Mouse (Mus musculus) bone marrow macrophage, adult 2 months (primary cell): ENCODE results near the gene Mtmr3. TPM values are rescaled to one million over a fixed set of nuclear protein-coding genes. Genes with fewer than 3 reads are reported as not detected.

Source experiments
- H3K27ac ChIP-seq: 2 replicates; pipeline ENCODE4 v1.5.1; 2012; ENCODE audit warnings: low read depth, low read length; ENCODE audit not compliant: insufficient read depth
- H3K4me1 ChIP-seq: 2 replicates; pipeline ENCODE4 v1.6.1; 2012; ENCODE audit warnings: low read length; ENCODE audit not compliant: control insufficient read depth, insufficient read depth
- H3K4me3 ChIP-seq: 2 replicates; pipeline ENCODE4 v1.5.1; 2012; ENCODE audit warnings: mild to moderate bottlenecking, low read length, moderate library complexity; ENCODE audit not compliant: insufficient read depth
- CTCF ChIP-seq: IDR thresholded peaks from 2 replicates; pipeline ENCODE4 v1.5.1; 2012; ENCODE audit warnings: low read depth, mild to moderate bottlenecking, low read length, moderate library complexity
- POLR2A ChIP-seq: IDR thresholded peaks from 2 replicates; pipeline ENCODE4 v1.6.1; 2012; ENCODE audit warnings: mild to moderate bottlenecking, low read depth, low read length, borderline replicate concordance
- polyA plus RNA-seq: library from polyadenylated mRNA; stranded (reverse); fragments of >200 nt; gene quantifications from 2 replicates; pipeline ENCODE4 v1.2.4, GENCODE M21; 2012; ENCODE audit not compliant: missing spikeins, insufficient read depth, insufficient read length

Gene Mtmr3
- polyA plus RNA-seq, 1 experiment: 43.5 TPM

DNA sequence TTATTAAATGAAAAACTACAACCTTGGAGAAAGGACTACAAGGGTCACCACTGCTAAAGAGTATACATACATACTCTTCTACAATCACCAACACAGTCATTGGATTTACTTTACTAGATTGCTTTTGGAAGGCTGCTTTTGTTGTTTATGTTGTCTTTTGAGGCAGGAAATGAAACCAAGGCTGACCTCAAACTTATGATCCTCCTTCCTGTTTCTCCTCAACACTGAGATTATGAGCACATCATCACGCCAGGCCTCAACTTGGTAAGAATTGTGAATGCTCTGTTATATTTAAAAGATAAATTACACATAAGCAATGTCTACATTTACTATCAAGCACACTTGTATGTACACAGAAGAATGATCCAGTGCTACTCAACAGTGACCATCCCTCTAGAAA, 58.0 kb downstream of the Mtmr3 start:
- H3K27ac ChIP-seq: peak overlapping the region; percentile 98
- 0 out of 2 replicates have a peak overlapping the region, but pooled peaks have one; percentile 23 for H3K4me3 ChIP-seq
- TF ChIP-seq POLR2A (no peak), CTCF (no peak)
- H3K4me1 ChIP-seq: peaks cover 58% of the 10 kb centered on the region

DNA sequence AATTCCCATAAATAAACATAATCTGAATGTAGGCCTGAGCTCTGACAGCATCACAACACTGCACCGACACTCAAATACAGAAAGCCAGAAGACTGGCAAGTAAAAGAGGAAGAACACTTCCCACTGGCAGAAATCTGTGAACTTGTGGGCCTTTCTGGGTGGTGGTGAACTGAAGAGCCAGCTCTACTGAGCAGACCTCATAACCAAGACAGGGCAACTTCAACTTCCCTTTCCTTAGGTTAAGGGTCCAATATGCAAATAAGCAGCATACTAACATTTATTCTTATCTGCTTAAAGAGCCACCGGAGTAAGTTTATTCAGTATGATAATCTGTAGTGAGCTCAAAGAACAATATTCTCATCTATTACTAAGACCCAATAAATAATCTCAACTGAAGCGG, 67.5 kb downstream of the Mtmr3 start:
- Histone ChIP-seq H3K4me1 (peaks cover 21% of the 10 kb centered on the region), H3K4me3 (no peak overlapping the region), H3K27ac (no peak overlapping the region)
- no peak for TF ChIP-seq POLR2A
- TF ChIP-seq CTCF: no peak

DNA sequence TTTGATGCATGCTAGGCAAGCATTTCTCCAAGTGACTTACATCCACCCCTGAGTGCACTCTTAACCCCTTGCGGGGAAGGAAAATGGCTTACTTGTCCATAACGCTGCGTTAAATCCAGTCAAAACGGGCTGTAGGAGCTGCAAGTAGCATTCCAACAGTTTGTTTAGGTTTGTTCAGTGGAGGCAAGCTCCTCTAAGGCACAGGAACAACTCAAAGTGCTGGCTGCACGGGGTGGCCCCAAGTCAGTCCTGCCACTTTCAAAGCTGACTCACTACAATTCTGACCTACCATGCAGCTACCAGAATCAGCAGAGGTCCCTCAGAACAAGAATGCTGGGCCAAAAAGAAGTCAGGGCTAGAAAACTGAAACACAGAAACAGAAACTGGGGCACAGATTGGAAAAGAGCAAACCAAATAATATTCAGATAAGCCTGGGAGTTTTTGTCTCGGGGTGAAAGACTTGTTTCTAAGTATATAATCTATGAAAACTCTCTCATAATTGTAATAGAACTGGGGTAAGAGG, 72.5 kb downstream of the Mtmr3 start:
- Histone ChIP-seq H3K4me1 (peaks cover 13% of the 10 kb centered on the region), H3K4me3 (no peak overlapping the region), H3K27ac (no peak overlapping the region)
- TF ChIP-seq POLR2A: no peak
- TF ChIP-seq CTCF: no peak

DNA sequence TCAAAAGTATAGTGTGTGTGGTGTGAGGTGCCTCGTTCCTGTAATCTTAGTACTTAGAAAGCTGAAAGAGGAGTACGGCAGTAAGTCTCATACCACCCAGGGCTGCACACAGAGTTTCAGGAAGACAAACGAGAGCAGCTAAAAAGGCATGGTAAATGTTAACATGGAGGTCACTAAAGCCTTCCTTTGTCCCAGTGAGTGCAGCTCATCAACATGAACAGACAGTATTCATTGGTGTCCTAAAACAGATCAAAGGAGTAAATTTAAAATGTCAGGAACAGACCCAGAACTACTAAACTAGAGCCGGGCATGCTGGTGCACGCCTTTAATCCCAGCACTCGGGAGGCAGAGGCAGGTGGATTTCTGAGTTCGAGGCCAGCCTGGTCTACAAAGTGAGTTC, 75.7 kb downstream of the Mtmr3 start:
- Histone ChIP-seq H3K4me3 (no peak overlapping the region), H3K27ac (no peak overlapping the region), H3K4me1 (peaks cover 5% of the 10 kb centered on the region)
- TF ChIP-seq POLR2A: no peak
- no peak for TF ChIP-seq CTCF

DNA sequence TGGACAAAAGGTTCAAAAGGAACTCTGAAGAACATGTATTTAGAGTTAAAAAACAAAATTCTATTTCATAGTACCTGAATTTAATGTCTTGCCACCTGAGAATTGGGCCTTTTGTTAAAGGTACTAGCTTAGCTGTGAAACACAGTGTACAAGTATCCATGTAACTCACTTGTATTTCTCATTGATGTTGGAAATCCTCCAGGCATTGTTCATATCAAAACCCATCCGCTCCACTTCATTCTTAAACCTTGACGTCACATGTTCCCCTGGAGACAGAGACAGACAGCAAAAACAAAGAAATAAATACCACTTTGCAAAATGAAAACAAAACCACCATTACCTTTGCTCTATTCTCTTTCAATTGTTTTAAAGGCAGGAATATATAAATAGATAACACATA, 87.2 kb downstream of the Mtmr3 start:
- Histone ChIP-seq H3K4me3 (no peak overlapping the region), H3K27ac (no peak overlapping the region), H3K4me1 (peaks cover 1% of the 10 kb centered on the region)
- TF ChIP-seq POLR2A (no peak), CTCF (no peak)

DNA sequence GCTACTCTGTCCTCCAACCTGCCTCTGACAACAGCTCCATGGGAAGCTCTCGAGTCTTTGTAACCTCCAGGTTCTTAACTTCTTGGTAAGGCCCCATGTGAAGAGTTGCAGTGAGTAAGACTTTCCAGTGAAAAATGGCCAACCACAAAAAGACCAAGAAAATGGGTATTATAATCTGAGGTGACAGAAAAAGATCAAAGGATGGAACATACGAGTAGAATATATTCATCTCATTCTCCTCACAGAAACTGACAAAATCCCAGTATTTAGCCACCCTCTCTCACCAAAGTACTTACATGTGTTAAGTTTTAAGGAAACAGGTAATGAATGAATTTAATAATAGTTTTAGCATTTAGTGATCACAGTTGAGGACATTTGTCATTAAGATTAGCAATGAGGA, 88.2 kb downstream of the Mtmr3 start:
- no peak overlapping the region for H3K4me3 ChIP-seq
- no peak for TF ChIP-seq CTCF
- TF ChIP-seq POLR2A: no peak
- peaks cover 8% of the 10 kb centered on the region for H3K4me1 ChIP-seq
- H3K27ac ChIP-seq: no peak overlapping the region

DNA sequence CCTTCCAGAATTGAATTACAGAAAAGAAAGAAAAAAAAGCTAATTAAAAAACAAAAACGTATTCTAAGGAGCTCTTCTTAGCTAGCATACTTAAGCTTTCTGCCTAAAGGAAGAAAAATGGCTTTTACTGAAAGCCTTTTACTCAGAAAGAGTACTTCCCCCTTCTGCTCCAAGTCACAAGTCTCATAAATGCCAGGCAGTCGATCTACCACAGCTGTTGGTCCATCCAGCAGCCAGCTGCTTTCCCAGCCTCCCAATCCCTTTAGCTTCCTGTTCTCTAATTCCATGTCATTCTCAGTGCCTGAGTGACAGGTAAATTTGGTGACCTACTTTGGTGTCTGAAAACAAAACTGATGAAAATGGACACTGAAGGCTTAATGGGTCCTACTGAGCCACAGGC, 92.5 kb downstream of the Mtmr3 start:
- no peak overlapping the region for H3K27ac ChIP-seq
- TF ChIP-seq POLR2A: no peak
- TF ChIP-seq CTCF: no peak

DNA sequence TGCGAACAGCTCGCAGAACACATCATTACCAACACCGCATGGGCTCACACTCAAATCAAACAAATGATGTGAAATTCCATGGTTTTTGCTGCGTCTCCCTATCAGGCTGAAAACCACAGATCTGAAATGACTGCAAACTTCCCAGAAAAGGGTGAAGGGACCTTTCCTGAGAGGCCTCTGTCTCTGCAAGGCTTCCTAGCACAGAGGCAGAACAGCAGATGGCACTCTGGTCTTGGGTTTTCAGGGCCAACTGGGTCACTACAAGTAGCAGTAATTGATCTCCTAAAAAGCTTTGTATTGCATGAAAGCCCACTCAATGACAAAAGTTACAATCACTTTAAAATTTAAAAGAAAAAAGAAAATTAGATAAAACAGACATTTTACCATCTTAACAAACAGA, 93.8 kb downstream of the Mtmr3 start:
- no peak overlapping the region for H3K4me3 ChIP-seq
- H3K27ac ChIP-seq: no peak overlapping the region
- H3K4me1 ChIP-seq: peaks cover 8% of the 10 kb centered on the region
- TF ChIP-seq CTCF (no peak), POLR2A (no peak)

More for the DNA sequence above, 92.5 kb downstream of the Mtmr3 start:
- Histone ChIP-seq H3K4me1 (peaks cover 8% of the 10 kb centered on the region), H3K4me3 (no peak overlapping the region)

DNA sequence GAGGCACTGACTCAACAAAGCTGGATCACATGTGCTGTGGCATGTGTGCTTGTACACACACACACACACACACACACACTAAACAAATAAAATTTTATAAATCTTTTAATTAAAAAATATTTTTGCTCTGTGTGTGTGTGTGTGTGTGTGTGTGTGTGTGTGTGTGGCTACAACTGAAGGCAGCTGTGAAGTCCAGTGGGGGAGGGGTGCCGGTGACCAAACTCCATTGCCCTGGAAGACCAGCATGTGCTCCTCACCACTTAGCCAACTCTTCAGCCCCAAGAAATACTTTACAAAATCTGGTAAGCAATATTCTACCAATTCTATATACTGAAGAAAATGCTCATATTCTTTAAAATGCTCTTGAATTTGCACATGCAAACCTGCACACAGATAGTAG, 94.4 kb downstream of the Mtmr3 start:
- Histone ChIP-seq H3K27ac (no peak overlapping the region), H3K4me3 (no peak overlapping the region), H3K4me1 (peaks cover 8% of the 10 kb centered on the region)
- TF ChIP-seq POLR2A: no peak

DNA sequence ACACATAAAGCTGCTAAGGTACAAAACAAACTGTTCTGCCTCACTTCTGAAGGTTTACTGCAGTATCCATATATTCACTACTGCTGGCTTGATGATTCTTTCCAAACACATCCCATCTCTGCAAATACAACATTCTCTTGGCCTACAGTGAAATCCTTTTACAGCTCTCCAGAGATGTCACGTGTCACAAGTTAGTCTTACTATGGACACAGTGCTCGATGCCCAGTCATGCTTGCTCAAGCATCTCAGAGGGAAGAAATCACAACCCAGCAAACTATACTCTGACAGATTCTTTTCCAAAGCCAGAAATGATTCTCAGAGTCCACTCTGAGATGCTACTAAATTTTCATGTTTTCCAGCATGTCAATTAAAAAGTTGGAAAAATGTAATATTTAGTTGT, 95.2 kb downstream of the Mtmr3 start:
- Histone ChIP-seq H3K27ac (no peak overlapping the region), H3K4me1 (peaks cover 8% of the 10 kb centered on the region), H3K4me3 (no peak overlapping the region)
- TF ChIP-seq CTCF (no peak), POLR2A (no peak)

DNA sequence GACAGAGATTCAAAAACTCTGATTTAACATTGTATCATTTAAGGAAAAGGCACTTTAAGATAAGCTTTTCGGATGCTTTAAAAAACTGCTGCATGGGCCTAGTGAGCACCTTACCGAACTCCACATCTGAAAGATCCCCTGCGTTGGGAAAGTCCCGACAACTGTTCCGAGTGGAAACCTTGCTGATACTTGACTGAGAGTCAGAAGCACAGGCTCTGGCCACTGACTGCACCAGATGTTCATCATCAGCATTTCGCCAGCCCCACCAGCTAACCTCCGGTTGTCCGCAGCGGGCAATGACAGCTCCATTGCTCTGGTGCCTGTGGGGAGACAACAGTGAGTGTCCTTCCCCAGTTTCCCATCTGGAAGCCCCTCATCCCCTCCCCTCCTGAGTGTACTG, 95.9 kb downstream of the Mtmr3 start:
- Histone ChIP-seq H3K4me1 (peaks cover 8% of the 10 kb centered on the region), H3K27ac (no peak overlapping the region), H3K4me3 (no peak overlapping the region)
- TF ChIP-seq POLR2A: no peak
- TF ChIP-seq CTCF: no peak
